Mouse (Mus musculus): ENCODE measurements around the gene Tmtc1.

The Tmtc1 gene

DNA sequence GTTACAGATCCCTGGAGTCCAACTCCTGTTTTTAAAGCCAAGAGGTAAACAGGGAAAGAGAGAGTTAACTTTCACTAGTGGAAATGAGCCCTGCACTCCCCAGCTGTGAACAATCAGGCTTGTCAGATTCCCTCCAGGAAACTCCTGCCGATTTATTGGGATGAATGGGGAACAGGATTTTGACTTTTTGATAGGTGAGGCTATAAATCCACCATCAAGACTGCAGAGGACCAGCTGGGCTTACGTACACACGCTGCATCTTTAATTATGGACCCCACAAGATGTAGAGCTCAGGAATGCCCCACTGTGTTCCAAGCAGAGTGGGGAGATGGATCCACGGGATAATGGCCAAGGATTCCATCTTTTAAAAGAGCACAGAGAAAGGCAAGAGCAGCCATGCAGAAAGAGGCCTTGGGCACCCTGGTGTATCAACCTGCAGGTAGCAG, 77.1 kb downstream of the Tmtc1 start:
- peak; percentile 55 for DNase-seq

DNA sequence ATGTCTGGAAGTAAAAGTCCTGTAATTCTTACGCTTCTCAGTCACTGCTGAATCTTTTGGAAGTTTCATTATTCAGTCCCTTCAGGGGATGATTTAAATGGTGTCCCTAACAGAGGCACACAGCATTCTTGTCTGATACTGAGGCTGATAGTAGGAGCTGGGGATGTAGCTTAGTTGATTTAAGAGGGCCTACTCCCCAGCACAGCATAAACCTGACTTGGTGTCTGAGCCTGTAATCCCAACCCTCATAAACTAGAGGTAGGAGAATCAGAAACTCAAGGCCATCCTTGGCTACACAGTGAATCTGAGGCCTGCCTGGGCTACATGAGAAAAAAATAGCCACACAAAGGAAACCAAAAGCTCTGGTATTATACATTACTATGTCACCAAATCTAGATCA, 77.6 kb downstream of the Tmtc1 start:
- peak; percentile 29 for DNase-seq

DNA sequence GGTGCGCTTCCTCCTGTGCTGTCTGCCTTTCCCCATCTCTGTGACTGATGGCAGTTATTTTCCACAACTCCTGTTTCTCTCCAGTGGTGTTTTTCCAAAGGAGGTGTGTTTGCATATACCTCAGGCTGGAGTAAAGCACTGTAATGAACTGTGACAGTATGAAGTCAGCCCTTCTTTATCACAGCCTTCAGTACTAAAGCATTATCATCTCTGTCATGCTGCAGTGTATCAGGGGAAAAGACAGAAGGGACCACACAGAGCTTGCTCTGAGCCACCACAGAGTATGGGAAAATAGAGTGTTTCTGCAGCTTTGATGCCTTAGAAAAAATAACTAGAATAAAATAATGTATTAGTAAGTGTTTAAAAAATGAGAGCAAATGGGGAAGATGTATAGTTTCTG, 81.0 kb downstream of the Tmtc1 start:
- DNase-seq = peak; percentile 18

DNA sequence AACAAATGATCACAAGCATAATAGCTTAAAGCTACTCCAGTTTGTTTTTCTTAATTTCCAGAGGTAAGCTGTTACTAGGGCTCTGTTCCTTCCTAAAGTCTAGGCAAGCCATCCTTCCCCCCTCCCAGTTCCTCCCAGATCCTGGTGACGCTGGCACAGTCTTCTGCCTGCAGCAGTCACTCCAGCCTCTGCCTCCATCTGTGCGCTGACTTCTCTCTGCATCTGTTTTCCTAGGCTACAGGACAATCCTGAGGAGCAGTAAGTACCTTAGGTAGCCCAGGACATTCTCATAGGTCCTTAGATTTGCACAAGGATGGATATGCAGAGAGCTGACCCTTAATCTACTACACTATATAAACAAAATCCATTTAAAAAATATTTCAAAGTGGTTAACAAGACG, 81.7 kb downstream of the Tmtc1 start:
- peak; percentile 75 for DNase-seq

DNA sequence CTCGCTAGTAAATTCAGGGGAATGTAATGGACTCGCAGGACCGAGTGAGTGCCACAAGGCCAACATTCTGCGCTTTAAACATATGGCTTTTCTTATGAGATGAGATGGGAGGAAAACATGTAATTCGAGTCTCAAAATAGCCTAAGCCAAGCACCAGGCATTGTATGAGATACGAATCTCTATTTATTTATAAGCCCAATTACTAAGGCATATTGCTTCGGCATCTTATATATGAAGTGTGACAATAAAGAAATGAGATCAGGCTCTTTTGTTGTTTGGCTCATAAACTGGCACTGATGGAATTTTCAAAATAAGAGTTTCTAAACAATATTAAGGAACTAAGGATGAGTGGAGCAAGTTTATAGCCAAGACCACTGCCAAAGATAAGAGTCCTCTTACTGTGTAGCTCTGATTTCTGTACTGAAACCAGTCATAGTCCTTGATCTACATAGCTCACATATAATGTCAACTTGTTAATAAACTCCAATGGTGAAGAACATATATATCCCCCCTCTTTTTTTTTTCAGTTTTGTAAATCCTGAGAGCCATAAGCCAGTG, 84.8 kb downstream of the Tmtc1 start:
- DNase-seq = no peak

DNA sequence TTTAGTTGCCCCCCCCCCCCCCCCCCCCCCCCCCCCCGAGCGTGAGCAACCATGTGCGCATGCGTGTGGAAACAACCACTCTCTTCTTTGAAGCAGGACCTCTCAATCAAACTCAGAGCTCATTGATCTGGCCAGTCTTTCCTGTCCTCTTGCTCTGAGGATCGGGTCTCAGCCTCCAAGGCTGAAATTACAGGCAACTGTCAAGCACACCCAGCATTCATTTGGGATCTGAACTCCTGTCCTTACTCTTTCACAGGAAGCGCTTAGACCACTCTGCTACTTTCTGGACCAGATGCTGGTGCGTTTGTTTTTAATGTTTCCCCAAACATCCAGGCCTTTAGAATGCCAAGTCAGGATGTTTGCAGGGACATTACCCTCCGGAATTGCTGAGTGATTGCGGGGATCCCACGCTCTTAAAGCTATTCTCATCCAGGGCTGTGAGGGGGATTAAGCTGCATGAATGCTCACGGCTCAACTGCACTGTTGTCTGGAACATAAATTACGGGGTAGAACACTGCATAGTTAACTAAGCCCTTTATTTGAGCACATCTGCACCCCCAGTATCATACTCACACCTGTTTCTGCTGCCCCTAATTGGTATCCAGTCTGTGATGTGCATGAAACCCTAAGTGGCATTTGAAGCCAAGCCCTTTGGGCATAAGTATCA, 85.5 kb downstream of the Tmtc1 start:
- DNase-seq = peak; percentile 82

DNA sequence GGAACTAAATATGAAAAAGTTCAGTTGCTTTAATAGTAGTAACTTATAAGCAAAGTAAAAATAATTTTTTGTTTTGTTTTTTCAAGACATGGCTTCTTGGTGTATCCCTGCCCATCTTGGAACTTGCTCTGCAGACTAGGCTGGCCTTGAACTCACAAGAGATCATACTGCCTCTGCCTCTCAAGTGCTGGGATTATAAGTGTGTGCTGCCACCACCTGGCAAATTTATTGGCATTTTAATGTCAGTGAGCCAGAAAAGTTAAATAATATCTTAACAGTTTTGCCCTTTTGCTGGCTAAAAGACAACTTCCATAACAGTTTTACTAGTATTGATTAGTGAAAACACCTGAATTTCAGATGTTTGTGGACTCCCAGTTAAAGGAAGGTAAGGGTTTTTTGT, 88.0 kb downstream of the Tmtc1 start:
- peak; percentile 74 for DNase-seq

DNA sequence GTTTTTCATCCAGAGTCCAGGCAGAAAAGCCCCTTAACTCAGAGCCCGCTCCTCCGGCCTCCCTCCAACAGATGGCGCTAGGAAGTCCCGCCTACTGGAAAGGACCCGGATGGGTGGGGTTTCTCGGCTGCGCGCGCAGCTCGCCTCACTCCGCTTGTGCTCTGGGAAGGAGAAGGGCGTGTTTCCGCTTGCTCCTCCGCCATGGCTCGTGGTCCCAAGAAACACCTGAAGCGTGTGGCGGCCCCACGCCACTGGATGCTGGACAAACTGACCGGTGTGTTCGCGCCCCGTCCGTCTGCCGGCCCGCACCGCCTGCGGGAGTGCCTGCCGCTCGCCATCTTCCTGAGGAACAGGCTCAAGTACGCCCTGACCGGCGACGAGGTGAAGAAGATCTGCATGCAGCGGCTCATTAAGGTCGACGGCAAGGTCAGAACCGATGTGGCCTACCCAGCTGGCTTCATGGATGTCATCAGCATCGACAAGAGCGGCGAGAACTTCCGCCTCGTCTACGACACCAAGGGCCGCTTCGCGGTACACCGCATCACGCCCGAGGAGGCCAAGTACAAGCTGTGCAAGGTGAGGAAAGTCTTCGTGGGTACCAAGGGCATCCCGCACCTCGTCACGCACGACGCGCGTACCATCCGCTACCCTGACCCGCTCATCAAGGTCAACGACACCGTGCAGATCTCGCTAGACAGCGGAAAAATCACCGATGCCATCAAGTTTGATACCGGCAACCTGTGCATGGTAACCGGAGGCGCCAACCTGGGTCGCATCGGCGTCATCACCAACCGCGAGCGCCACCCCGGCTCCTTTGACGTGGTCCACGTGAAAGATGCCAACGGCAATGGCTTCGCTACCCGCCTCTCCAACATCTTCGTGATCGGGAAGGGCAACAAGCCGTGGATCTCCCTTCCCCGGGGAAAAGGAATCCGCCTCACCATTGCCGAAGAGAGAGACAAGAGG, 89.4 kb downstream of the Tmtc1 start:
- peak; percentile 96 for DNase-seq

DNA sequence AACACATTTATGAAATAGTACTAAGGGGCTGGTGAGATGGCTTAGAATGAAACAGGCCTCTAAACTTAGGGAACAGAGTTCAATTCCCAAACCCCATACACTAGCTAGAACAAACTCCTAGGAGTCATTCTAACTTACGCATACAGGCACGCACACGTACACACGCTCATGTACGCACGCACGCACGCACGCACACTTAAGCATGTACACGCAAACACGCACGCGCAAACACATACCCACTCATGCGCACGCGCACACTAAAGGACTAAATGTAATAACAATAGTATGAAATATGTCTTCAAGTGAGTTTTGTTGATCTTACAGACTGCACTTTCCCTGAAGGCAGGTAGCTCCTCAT, 90.1 kb downstream of the Tmtc1 start:
- no peak for DNase-seq

DNA sequence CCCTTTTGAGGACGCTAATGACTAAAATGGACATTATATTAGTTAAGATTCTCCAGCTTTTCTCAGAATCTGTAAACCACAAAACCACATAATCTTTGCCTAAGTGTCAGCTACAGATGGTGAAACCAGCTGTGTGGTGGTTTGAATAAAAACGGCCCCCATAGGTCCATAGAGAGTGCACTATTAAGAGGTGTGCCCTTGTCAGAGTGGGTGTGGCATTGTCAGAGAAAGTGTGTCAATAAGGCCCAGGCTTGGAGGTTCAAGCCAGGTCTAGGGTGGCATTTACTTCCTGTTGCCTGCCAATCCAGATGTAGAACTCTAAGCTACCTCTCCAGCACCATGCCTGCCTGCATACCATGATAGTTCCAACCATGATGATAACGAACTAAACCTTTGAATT, 99.2 kb downstream of the Tmtc1 start:
- peak; percentile 61 for DNase-seq

DNA sequence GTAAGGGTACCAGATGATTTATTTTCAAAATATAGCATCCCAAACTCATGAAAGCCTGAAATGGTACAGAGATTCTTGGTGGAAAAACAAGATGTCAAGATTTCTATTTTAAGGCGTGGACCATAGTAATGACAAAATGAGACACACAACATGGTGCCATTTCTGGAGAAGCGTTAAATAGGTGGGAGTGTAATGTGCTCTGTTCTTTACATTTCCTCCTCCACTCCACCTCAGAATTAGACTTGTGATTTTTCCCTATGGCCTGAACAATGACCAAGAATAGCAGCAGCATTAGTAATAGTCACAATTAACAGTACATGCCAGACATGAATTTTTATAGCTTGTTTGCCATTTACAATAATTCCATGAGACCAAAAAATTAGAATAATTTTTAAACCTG, 102.0 kb downstream of the Tmtc1 start:
- no peak for DNase-seq

DNA sequence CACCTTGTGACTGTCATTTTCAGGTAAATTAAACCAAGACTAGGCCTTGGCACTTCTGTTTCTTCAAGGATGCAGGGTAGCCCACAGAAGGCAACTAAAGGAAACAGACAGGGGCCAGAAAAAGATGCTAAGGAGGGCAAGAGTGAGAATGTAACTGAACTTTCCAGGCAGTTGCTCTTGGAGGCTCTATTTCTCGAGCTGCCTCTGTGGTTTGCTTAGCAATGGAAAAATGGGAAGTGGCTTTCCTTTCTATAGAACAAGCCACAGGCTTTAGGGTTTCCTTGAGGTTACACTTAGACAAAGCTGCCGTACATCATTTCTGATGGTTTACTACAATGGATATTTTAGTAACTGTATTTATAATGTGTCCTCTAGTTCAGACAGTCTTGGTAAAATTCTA, 102.4 kb downstream of the Tmtc1 start:
- peak; percentile 11 for DNase-seq

DNA sequence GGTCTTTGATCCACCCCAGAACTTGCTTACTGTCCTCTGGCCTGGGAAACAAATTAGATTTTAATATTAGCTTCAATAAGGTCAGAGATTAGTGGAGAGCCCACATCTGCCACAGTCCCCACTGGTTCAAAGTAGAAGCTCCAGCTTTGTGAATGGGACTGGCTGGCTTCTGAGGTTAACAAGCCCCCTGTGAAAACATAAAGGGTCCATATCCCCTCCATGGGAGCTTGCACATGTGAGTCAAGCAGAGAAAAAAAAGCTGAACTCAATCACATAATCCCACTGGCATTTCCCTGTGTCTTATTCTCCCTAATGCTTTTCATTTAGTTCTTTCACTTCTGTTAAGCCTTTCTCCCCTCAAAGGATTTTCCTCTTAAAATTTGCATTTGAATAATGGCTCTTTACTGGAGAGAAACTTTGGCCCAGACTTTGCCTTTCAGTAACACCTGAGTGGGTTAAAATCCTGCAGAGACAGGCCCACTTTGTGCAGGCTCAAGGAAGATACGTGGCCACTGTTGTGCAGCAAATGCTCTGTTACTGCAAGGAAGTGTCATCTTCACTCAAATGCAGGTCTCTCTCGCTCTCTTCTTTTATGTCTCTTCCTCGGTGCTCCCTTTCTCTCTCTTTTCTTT, 105.7 kb downstream of the Tmtc1 start:
- DNase-seq = peak; percentile 34

DNA sequence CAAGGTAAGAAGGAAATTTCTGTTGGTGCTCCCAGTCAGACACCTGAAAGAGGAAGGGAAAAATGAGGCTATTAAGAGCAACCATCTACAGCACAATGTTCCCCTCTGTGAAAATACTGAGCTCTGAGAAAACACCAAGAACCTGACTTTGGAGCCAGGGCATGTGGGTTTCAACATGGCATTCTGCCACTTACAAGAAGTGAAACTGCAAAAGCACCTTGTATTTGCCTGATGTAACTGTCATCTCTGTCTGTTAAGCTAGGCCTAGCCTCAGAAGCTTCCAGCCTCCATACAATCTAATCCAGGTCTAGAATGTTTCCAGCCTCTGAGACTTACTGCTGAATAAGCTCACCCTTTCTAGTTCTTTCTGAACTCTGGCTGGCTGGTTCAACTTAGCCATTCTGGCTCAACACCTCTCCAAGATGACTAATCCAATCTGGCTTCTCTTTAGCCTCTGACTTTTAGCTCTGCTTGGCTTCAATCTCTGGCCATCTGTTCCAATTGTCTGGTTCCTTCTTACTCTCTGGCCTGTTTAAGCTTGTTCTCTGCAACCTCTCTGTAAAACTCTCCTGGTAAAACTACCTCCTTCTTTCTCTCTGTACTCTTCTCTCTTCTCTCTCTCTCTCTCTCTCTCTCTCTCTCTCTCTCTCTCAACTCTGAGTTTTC, 107.8 kb downstream of the Tmtc1 start:
- DNase-seq = peak; percentile 90

DNA sequence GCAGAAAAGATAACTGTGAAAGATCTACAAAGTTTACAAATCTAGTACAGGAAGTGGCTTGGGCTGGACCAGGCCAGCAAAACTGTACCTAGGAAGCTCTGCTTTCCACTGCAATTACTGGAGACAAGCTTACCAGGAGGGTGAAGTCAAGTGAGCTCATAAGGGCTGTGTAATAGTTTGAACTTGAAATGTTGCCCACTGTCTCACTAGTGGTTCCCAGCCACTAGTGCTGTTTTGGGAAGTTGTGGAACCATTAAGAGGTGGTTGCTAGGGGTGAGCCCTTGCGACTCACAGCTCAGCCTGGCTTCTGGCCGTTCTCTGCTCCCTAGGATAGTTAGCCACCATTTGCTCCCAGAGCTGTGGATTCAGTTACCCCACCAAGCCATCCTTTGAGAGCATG, 112.3 kb downstream of the Tmtc1 start:
- peak; percentile 71 for DNase-seq

DNA sequence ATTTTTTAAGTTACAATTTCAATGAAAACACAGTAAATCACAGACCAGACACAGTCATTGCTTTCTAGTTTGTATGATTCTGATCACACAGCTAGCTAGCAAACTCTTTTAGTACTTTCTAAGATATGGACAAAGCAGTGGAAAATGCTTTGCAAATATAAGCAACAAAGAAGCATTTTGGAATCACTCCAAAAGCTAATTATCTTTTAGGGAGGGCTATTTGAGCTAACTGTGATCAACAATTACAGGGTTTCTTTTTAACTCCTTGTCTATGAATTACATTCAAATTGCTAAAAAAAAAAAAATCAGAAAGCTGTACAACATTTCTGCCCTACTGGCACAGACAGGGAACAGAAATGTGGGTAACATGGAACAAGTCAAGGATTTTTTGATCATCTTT, 114.2 kb downstream of the Tmtc1 start:
- DNase-seq = no peak

DNA sequence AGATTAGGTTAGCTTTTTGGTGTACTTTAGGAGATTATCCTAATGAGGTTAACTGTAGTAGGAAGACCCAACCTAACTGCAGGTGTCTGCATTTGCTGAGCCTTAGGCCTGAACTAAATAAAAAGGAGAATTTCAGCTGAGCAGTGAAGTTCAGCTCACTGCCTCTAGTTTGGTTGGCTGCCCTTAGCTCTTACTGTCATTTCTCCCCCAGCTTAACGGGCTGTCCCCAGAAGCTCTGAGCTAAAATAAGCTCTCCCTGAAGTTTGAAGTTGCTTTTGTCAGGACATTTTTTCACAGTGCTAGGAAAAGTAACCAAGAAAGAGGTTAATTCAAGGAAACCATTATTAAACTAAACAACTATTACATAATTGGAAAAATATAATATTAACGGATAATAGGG, 115.3 kb downstream of the Tmtc1 start:
- DNase-seq = peak; percentile 81

DNA sequence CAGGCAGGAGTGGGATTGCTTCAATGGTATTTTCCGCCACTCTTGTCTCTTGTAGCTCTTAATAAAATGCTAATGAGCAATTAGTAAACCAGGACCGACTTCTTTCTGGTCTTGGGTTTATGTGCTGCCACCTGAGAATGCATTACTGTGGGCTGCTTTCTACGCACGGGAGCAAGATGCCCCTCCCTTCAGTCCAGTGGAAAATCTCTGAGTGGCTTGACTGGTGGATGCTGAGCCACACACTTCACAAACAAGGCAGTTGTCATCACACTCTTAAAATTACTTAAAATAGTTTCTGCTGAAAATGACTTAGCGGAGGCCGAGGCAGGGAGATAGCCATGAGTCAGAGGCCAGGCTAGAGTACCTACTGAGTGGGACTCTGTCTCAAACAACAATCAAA, 116.1 kb downstream of the Tmtc1 start:
- DNase-seq = peak; percentile 56

DNA sequence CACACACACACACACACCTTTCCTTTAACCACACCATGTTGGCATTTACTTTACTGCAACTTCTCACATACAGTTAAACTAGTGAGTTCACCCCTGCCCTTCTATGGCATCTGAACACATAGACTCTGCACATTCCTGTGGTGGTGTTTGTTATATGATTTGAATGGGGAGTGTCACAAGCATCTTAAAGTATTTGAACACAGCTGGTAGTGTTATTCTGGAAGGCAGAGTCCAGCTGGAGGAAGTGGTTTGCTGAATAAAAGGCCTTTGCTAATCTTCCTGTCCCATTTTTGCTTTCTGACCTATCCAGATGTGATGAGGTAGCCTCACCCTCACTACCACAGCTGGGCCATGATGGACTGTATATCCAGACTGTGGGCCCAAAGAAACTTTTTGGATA, 125.5 kb downstream of the Tmtc1 start:
- peak; percentile 85 for DNase-seq

DNA sequence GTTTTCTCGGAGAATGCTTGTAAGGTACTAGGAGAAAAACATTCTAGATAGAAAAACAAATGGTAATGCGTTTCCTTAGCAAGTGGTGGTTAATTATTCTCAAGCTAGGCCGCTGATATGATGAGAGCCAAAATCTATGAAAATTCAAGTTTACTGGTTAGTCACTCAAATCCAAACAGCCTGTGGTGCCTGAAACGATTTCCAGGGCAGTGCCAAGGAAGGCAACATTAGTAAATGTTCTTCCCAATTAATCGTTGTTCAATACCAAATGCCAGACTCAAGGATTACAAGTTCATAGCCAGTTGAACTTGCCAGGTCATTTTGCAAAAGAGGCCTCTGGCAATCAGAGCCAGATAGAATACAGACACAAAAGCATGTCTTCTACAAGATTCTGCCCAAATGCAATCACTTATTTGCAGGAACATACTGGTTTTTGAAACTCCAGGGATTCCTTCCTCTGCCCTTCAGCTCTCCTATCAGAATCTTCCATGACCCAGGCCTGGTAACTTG, 128.6 kb downstream of the Tmtc1 start:
- no peak for DNase-seq

DNA sequence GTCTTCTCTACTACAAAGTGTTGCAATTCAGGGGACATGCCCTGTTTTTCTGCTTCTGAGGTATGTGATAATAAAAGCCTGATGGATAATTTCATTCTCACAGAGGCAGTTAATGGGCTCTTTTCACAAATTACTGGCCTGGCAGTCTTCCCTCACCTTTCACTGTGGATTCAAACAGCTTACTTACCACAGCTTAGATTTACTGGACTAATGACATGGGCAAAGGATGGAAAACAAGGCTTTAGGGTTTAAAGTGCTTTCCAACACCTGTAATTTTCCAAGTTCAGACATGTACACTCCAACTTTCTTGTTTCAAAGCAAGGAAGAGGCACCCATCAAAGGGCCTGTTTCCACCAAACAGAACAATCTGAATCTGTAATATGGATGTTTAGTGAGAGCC, 129.1 kb downstream of the Tmtc1 start:
- no peak for DNase-seq

DNA sequence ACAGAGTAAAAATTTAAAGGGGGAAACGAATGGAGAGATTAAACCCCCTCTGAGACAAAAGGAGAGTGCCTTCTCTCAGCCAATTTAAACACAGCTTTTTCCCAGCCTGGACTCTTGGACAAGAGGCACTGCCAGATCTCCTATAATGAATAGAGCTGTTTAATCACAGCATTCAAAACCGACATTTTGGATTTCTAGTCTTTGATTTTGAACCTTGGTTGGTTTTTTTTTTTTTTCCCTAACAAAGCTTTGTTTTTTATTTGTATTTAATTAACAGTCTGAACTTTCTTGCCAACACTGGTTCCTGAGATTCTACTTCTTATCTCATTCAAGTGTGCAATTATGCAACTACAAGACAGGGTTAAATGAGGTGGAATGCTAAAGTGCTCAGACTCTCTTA, 133.2 kb downstream of the Tmtc1 start:
- no peak for DNase-seq

DNA sequence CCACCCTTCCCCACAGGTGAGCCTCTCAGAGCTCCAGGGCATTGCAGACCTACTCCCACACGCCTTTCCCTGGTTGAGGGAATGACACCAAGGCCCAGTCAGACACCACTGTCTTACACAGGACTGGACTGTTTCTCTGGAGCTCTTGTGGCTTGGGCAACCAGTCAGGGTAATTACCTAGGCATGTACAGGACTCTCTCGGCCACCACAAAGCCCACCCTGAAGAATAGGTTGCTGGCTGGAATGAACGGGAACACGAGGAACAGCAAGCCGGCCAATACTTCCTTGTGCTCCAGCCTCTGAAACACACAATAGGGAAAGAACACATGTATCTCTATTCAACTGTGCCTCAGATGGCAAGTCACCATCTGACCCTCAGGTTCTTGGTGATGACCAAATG, 138.4 kb downstream of the Tmtc1 start:
- DNase-seq = peak; percentile 75

Measured in heart, adult 11 months (tissue).